Mouse (Mus musculus): ENCODE measurements around the gene Tcfl5. TPM values are rescaled to one million over a fixed set of nuclear protein-coding genes. Genes with fewer than 3 reads are reported as not detected.

The Tcfl5 gene
- polyA plus RNA-seq, 1 experiment from 2014 or later: 0.29 TPM

GRCm38 (mm10) chr2:180655150-180655549 lies 12.6 kb upstream of the Tcfl5 start:
- H3K27ac ChIP-seq (replicated peaks): no peak overlapping the region
- H3K4me2 ChIP-seq (replicated peaks): no peak overlapping the region
- no peaks in the 10 kb centered on the region for H3K36me3 ChIP-seq
- H3K4me3 ChIP-seq: no peak overlapping the region
- no peaks in the 10 kb centered on the region for H3K27me3 ChIP-seq
- no peak overlapping the region for H3K9ac ChIP-seq (replicated peaks)
- H3K4me1 ChIP-seq: peaks cover 7% of the 10 kb centered on the region
- no peak for ATAC-seq (replicated peaks)
- no peaks in the 10 kb centered on the region for H3K9me3 ChIP-seq
- 49% methylated on average over 6 of the region's 6 CpGs for WGBS

GRCm38 (mm10) chr2:180654666-180655065 lies 12.2 kb upstream of the Tcfl5 start:
- no peaks in the 10 kb centered on the region for H3K27me3 ChIP-seq
- WGBS: 84% methylated on average over 7 of the region's 7 CpGs
- H3K4me2 ChIP-seq (replicated peaks): no peak overlapping the region
- H3K36me3 ChIP-seq: no peaks in the 10 kb centered on the region
- no peak overlapping the region for H3K4me3 ChIP-seq
- no peak overlapping the region for H3K9ac ChIP-seq (replicated peaks)
- peaks cover 6% of the 10 kb centered on the region for H3K4me1 ChIP-seq
- H3K9me3 ChIP-seq: no peaks in the 10 kb centered on the region
- no peak for ATAC-seq (replicated peaks)
- H3K27ac ChIP-seq (replicated peaks): no peak overlapping the region

GRCm38 (mm10) chr2:180646841-180647240 lies 4.3 kb upstream of the Tcfl5 start:
- H3K4me2 ChIP-seq (replicated peaks): no peak overlapping the region
- H3K9ac ChIP-seq (replicated peaks): no peak overlapping the region
- H3K4me1 ChIP-seq: no peaks in the 10 kb centered on the region
- peaks cover 19% of the 10 kb centered on the region for H3K9me3 ChIP-seq
- no peak for ATAC-seq (replicated peaks)
- peaks cover 28% of the 10 kb centered on the region for H3K27me3 ChIP-seq
- no peaks in the 10 kb centered on the region for H3K36me3 ChIP-seq
- H3K4me3 ChIP-seq: no peak overlapping the region
- no peak overlapping the region for H3K27ac ChIP-seq (replicated peaks)

- H3K9me3 ChIP-seq: peaks cover 19% of the 10 kb centered on the region
- no peak for ATAC-seq (replicated peaks)
- no peak overlapping the region for H3K4me3 ChIP-seq
- H3K27ac ChIP-seq (replicated peaks): no peak overlapping the region
- no peak overlapping the region for H3K9ac ChIP-seq (replicated peaks)
- H3K4me1 ChIP-seq: no peaks in the 10 kb centered on the region
- no peak overlapping the region for H3K4me2 ChIP-seq (replicated peaks)
- peaks cover 54% of the 10 kb centered on the region for H3K27me3 ChIP-seq
- no peaks in the 10 kb centered on the region for H3K36me3 ChIP-seq
Measured at GRCm38 (mm10) chr2:180643626-180644025, 1.1 kb upstream of the Tcfl5 start.

- H3K4me3 ChIP-seq: peak overlapping the region; percentile 36
- 2% methylated on average over 105 of the region's 112 CpGs for WGBS
- H3K27me3 ChIP-seq: peaks cover 50% of the 10 kb centered on the region
- H3K36me3 ChIP-seq: no peaks in the 10 kb centered on the region
- H3K4me1 ChIP-seq: no peaks in the 10 kb centered on the region
- peak overlapping the region; percentile 36 for H3K4me2 ChIP-seq (replicated peaks)
- H3K9me3 ChIP-seq: peaks cover 19% of the 10 kb centered on the region
- no peak overlapping the region for H3K27ac ChIP-seq (replicated peaks)
- no peak overlapping the region for H3K9ac ChIP-seq (replicated peaks)
- ATAC-seq (replicated peaks): 0 out of 2 replicates have a peak, but pooled peaks have one; percentile 19
Measured at GRCm38 (mm10) chr2:180641576-180642554, 643 bp downstream of the Tcfl5 start.

GRCm38 (mm10) chr2:180611882-180612281 lies 30.6 kb downstream of the Tcfl5 start:
- Histone ChIP-seq H3K4me3 (no peak overlapping the region), H3K36me3 (no peaks in the 10 kb centered on the region), H3K4me1 (no peaks in the 10 kb centered on the region), H3K9ac (replicated peaks) (no peak overlapping the region), H3K27me3 (no peaks in the 10 kb centered on the region), H3K27ac (replicated peaks) (no peak overlapping the region), H3K9me3 (no peaks in the 10 kb centered on the region), H3K4me2 (replicated peaks) (no peak overlapping the region)
- ATAC-seq (replicated peaks): no peak
- 82% methylated on average over 2 of the region's 2 CpGs for WGBS

DNA sequence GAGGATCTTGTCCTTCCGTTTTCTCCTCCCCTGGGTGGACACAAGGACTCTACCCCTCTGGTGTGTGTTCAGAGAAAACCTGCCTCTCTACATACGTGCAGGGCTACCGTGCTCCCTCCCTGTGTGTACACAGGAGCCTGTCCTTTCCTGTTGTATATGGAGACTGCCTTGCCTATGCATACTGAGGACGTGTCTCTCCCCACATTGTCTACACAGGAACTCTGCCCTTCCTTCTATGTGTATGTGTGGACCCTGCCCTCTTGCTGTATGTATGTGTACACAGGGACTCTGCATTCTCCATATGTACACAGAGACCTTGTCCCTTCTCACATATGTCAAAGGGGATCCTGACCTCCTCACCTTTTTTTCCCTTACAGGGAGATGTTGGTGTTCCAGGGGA lies 32.2 kb downstream of the Tcfl5 start:
- Histone ChIP-seq H3K4me3 (no peak overlapping the region), H3K36me3 (no peaks in the 10 kb centered on the region), H3K9ac (replicated peaks) (no peak overlapping the region), H3K9me3 (no peaks in the 10 kb centered on the region), H3K4me1 (no peaks in the 10 kb centered on the region), H3K27ac (replicated peaks) (no peak overlapping the region), H3K4me2 (replicated peaks) (no peak overlapping the region), H3K27me3 (no peaks in the 10 kb centered on the region)
- 80% methylated on average over 4 of the region's 4 CpGs for WGBS
- no peak for ATAC-seq (replicated peaks)

DNA sequence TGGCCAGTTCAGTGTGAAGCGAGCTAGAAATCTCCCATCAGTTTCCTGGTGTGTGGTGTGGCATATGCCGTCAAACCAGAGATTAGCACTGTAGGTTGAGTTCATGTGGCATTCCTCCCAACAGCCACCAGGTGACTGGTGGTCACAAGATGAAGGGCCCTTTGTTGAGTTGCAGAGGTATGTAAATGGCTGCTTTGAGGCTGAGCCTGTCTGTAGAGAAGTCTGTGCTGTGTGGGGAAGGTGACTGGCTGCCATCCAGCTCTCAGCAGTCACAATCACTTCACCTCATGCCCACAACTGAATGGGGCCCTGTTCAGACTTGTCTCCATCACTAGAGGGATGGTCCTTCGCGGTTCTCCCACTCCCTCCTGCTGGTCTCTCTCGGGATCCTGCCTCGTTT lies 37.7 kb downstream of the Tcfl5 start:
- Histone ChIP-seq H3K36me3 (no peaks in the 10 kb centered on the region), H3K4me2 (replicated peaks) (no peak overlapping the region), H3K4me1 (peaks cover 16% of the 10 kb centered on the region), H3K27ac (replicated peaks) (no peak overlapping the region), H3K9ac (replicated peaks) (no peak overlapping the region), H3K9me3 (no peaks in the 10 kb centered on the region), H3K27me3 (no peaks in the 10 kb centered on the region), H3K4me3 (no peak overlapping the region)
- ATAC-seq (replicated peaks): no peak
- 52% methylated on average over 6 of the region's 6 CpGs for WGBS

DNA sequence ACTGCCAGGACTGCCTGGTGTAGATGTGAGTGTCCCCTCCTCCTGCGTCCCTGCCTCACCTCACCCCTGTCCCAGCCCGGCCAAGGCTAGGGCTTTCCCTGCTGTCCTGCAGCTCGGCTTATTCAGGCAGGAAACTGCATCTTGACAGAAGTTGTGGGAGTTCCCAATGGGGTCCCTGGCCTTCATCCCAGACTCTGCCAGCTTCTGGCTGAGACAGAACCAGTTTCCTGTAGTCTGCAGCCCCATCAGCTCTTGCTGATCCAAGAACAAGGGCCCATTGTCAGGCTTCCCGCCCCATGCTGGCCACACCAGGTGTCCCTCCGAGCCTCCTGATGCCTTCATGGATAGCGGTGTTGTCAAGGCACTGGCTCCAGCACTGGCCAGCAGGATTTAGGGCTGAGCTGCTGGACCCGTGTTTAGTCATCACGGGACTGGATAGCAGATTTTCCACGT lies 41.9 kb downstream of the Tcfl5 start:
- H3K9ac ChIP-seq (replicated peaks): no peak overlapping the region
- no peaks in the 10 kb centered on the region for H3K36me3 ChIP-seq
- no peak overlapping the region for H3K4me3 ChIP-seq
- peaks cover 35% of the 10 kb centered on the region for H3K4me1 ChIP-seq
- H3K4me2 ChIP-seq (replicated peaks): no peak overlapping the region
- H3K27ac ChIP-seq (replicated peaks): peak overlapping the region; percentile 60
- 5% methylated on average over 9 of the region's 9 CpGs for WGBS
- peak; percentile 55 for ATAC-seq (replicated peaks)
- 0 out of 2 replicates have a peak, but pooled peaks cover 5% of the 10 kb centered on the region for H3K27me3 ChIP-seq
- no peaks in the 10 kb centered on the region for H3K9me3 ChIP-seq

- Histone ChIP-seq H3K4me2 (replicated peaks) (peak overlapping the region; percentile 52), H3K9ac (replicated peaks) (peak overlapping the region; percentile 32), H3K9me3 (no peaks in the 10 kb centered on the region), H3K4me1 (peaks cover 30% of the 10 kb centered on the region), H3K4me3 (peak overlapping the region; percentile 37), H3K27ac (replicated peaks) (no peak overlapping the region), H3K27me3 (0 out of 2 replicates have a peak, but pooled peaks cover 5% of the 10 kb centered on the region), H3K36me3 (peaks cover 19% of the 10 kb centered on the region)
- WGBS: under 1% methylated on average over 37 of the region's 41 CpGs
- peak; percentile 49 for ATAC-seq (replicated peaks)
Measured at GRCm38 (mm10) chr2:180598157-180598705, 44.3 kb downstream of the Tcfl5 start.

DNA sequence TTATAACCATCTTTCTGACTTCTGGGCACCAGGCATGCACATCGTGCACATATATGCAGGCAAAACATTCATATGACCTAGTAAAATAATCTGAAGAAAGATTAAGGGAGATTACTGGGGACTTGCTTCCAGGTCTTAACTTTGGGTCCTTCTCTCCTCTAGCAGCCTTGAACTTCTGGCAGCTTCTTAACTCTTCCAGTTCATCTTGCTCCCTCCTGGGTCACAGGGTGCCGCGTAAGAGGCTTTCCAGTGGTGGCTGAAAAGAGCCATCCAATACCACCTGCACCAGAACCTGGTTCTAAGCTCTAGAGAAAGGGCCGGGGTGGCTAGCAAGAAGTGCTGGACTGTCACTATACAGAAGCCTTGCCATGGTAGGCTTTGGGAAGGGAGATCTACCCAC lies 45.0 kb downstream of the Tcfl5 start, which contains the start of gene Col9a3:
TSS of gene Col9a3 (plus strand) at position 301 of the 400 bp plus-strand sequence.
- Histone ChIP-seq H3K27me3 (0 out of 2 replicates have a peak, but pooled peaks cover 5% of the 10 kb centered on the region), H3K4me1 (peaks cover 30% of the 10 kb centered on the region), H3K4me3 (peak within 1 kb of the TSS; percentile 37), H3K9me3 (no peaks in the 10 kb centered on the region), H3K27ac (replicated peaks) (no peak within 1 kb of the TSS), H3K9ac (replicated peaks) (peak within 1 kb of the TSS; percentile 32), H3K36me3 (peaks cover 27% of the 10 kb centered on the region), H3K4me2 (replicated peaks) (peak within 1 kb of the TSS; percentile 52)
- no peak for ATAC-seq (replicated peaks)
- 41% methylated on average over 4 of the region's 4 CpGs for WGBS

DNA sequence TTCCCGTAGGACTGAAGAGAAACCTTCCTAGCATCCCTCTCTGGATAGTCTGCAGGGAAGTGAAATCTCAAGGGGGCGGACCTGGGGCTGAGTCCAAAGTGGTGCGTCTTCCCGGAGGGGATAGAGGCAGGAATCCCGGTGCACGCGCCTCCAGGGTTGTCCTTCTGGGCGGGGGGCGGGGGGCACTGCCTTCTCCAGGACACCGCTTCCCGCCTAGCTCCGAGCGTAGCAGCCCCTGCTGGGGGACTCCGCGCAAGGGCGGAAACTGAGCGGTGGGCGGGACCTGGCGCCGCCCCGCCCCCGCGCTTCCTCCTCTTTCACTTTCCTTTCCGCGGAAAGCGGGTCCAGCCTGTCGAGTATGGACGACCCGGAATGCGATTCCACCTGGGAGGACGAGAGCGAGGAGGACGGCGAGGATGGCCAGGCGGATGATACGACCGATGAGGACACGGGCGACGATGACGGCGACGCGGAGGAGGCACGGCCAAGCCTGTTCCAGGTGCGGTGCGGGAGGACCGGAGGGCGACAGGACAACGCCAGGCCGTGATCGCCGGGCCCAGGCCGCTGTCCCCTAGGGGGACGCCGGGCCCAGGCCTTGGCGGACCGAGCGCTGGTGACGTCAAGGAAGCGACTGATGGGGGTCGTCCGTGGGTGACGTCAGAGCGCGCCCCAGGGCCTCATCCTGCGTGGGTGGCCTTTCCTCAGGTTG lies 53.2 kb downstream of the Tcfl5 start, which contains the start of gene Ogfr:
TSS of gene Ogfr (plus strand) at position 123 of the 709 bp plus-strand sequence.
- Histone ChIP-seq H3K27ac (replicated peaks) (peak within 1 kb of the TSS; percentile 95), H3K9ac (replicated peaks) (peak within 1 kb of the TSS; percentile 96), H3K27me3 (no peaks in the 10 kb centered on the region), H3K4me2 (replicated peaks) (peak within 1 kb of the TSS; percentile 83), H3K36me3 (peaks cover 52% of the 10 kb centered on the region), H3K4me3 (peak within 1 kb of the TSS; percentile 94), H3K9me3 (no peaks in the 10 kb centered on the region), H3K4me1 (peaks cover 26% of the 10 kb centered on the region)
- under 1% methylated on average over 67 of the region's 67 CpGs for WGBS
- ATAC-seq (replicated peaks): peak; percentile 90

All from forebrain, embryonic 15.5 days (tissue).